Mouse (Mus musculus): Measurements from ENCODE around the gene Slc16a8.
A peak's percentile ranks its signal among the peaks of the same experiment; 100 is the strongest.

Slc16a8 gene

DNA sequence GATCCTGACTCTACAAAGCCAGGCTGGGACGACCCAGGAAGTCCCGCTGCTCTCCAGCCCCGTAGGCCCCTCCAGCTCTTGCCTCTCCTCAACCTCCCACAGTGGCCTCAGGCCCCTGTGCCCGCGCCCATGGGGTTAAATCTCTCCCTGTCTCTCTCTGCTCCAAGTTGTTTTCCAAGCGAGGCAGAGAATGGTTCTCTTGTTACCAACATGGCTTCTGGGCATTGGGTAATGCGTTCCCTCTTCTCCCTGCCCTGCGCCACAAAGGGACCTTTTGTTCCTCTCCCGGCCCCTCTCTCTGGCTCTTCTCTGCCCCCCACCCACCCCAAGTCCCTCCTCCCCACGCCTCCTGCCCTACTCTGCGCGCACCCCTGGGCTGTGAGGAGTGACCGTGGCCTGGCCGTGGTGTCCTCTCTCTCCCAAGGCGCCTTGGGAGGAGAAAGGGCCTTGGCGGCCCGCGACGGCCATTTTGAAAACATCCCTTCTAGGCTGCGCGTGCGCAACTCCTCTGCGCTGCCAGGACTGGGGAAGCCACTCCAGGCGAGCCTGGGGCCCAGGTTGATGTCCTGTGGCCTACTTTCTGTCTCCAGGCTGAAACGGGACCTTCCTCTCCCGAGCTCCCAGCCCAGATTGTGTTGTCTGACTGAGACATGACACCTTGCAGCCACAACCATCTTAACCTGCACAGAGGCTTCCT, 41.7 kb downstream of the Slc16a8 start:
- DNase-seq = no peak

DNA sequence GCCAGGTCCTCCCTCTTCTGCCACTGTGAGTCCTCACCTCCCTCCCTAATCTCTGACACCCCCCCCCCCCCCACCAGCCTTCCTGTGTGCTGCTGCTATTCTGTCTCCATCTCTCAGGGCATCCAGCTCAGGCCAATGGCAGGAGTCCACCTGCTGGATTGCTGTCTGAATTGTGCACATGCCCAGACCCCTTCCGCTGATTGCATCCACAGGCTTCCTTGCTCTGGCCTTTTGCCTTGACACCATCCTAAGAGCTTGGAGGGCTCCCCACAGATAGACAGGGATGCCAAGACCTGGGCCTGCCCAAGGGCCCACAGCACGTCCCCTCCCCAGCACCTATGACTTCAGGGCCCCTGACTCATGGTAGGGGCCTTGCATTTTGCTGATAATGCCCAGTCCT, 44.2 kb downstream of the Slc16a8 start:
- DNase-seq = no peak

DNA sequence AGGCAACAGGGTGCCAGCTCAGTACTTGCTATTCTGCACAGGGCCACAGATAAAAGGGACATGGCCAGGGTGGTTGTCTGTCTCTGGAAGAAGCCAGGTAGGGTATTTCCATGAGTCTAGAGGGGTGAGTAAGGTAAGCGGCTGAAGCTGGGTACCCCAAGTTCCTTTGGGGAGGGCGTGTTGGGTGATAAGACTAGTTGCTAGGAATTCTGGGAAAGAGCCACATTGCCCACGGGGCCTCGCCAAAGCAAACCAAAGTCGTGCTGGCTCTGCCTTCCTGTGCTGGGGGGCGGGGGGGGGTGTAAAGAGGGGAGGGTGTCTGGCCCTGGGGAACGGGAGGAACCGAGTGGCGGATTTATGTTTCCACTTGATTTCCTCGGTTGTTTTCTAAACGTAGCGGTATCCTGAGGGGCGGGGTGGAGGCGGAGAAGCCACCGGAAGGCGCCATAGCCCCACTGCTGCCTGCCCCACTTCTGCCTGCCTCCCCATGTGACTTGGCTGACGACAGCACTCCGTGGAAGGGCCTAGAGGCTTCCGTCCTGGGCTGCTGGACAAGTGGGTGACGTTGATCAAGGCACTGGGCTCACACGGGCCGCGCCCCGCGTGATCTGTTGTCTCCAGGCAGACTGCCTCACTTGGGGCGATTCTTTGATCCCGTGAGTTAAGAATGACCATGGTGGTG, 45.7 kb downstream of the Slc16a8 start:
- peak; percentile 60 to 88 for DNase-seq

DNA sequence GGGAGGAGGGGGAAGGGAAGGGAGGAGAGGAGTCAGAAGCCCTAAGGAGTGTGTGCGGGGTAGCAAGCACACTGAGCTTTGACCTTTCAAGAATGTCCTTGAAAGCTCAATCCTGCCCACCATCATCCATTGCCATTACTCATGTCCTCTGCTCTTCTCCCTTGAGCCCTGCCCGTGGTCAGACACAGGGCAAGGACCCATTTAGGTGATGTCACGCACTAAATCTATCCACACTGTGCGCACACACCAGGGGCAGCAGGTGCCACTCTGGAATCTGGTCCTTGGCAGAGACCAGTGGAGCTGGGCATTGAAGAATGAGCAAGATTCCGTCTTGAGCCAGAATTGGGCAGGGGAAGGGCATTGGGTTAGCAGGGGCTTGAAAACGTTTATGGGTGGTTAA, 46.4 kb downstream of the Slc16a8 start:
- no peak for DNase-seq

DNA sequence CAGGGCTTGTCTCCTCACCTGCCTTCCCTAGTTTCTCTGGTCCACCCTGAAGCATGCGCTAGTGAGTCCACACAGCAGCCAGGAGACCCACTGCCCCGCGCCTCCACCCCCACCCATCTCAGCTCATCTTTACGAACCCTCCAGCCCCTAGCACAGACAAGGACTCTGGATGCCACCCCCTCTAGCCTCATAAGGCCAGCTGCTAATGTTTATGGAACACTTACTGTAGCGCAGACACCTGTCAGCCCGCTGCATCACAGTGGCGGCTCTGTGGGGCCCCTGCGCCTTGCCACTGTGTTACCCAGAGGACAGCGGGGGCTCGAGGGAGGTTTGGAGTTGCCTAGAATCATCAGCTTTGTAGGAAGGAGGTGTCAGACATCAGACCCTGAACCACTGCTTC, 52.0 kb downstream of the Slc16a8 start:
- DNase-seq = no peak

DNA sequence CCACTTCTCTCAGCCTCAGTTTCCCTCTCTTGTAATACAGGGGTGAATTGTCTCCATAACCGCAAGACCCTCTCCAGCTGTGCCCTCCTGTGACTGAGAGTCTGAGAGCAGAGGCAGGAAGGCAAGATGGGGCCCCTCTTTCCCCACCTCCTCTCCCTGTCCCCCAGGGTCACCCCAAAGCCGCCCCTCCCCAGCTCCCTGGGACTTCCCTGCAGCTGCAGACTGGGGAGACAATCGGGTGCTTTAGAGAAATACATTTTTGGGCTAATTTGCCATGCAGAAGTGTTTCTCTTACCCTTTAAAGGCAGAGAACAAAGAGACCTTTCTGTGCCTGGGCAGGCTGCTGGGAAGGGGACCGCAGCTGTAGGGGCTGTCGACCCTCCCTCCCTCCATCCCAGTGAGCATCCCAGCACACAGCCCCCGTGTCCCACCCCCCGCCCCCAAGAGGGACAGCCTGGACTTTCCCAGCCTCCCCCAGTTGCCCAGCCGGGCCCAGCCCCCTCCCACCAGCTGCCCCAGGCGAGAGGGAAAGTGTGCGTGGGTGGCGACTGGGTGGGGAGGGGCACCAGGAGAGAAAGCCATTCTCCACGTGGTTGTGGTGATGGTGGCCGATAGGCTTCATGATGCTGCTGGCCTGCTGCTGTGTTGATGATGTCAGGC, 52.9 kb downstream of the Slc16a8 start:
- DNase-seq = no peak

Measured in kidney, postnatal 25 days (tissue).